Comparison of ENCODE assay signal across 7 mouse cellular contexts in genomic region chr1:129963166-129963565, GRCm38 (mm10).
"Had no signal": no experiment of that assay in that cellular context is flagged by ENCODE, and none has a peak within 500 bp of the region (broad histone marks: within the 10 kb centered on the region; RNA-seq: fewer than 3 reads in every experiment).

No protein-coding gene starts in this region.

- DNase-seq: lung, adult 2 months; lung, postnatal 14 days; lung, postnatal 36 days; right cerebral cortex, postnatal 14 days; thymus, adult 2 months; thymus, postnatal 25 days; thymus, postnatal 4 days had no signal
